Mouse (Mus musculus): ENCODE data around the gene Atg7. TPM values are rescaled to one million over a fixed set of nuclear protein-coding genes. Genes with fewer than 3 reads are reported as not detected.

The Atg7 gene
- total RNA-seq, 2 experiments from 2014 or later: 26.0 to 26.4 TPM

DNA sequence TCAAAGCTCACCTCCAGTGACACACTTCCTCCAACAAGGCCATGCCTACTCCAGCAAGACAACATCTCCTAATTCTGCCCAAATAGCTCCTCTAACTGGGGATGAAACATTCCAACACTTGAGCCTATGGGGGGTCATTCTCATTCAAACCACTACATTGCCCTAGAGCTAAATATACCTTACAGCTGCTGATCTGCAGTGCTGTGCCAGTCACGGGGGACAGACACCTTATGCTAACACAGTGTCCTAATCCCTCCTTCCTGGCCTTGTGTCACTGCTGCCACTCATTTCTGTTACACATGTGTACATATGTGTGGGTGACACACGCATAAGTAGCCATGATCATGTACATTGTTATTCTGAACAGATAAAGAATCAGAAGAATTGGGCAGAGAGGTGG lies 127.4 kb downstream of the Atg7 start:
- intact Hi-C loops (cut with DNase I): loop anchor here (10.0 kb wide), 1 partner anchor 364 kb away; the partner anchor contains the start of gene Syn2
- DNase-seq (ENCODE audit: low spot score in 2 of 2): no peak

DNA sequence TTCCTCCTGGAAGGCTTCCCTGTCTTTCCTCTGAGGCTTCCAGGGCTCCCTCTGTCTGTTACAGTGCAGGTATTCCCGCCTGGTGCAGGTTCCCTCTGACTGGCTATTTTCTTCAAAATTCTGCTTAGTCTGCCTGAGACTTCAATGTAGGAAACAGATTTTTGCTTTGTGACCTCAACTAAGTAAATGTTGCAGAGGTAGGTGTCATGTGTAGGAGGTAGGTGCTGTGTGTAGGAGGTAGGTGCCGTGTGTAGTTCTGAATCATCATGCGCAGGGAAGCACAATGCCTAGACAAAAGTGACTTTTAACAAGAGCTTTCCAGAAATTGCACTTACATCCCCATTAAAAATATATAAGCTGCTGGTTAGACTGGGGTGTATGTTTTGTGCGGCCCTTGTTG lies 128.6 kb downstream of the Atg7 start:
- peak in 1 of 2 experiments; percentile 68 for DNase-seq (ENCODE audit: low spot score in 2 of 2)
- intact Hi-C loops (cut with DNase I): loop anchor here (10.0 kb wide), 1 partner anchor 363 kb away; the partner anchor contains the start of gene Syn2

DNA sequence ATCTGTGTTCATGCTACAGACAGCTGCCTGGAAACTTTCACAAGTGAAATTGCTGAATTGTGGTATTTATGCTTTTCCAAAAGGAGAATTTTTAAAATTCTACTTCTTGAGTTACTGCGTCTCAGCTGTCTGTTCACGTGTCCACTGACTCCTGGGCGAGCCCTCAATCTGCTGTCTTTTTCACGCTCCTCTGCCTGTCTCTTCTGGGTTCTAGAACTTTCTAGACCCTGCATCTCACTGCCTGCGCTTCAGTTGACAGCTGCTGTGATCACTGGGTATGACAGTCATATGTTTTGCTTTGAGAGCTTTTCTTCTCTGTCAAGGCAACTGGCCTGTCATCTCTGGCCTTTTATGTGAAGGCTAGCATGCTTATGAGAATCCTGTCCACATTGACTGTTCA lies 132.3 kb downstream of the Atg7 start:
- DNase-seq (ENCODE audit: low spot score in 2 of 2): no peak
- intact Hi-C loops (cut with DNase I): loop anchor here (10.0 kb wide), 1 partner anchor 360 kb away; the partner anchor contains the start of gene Syn2

DNA sequence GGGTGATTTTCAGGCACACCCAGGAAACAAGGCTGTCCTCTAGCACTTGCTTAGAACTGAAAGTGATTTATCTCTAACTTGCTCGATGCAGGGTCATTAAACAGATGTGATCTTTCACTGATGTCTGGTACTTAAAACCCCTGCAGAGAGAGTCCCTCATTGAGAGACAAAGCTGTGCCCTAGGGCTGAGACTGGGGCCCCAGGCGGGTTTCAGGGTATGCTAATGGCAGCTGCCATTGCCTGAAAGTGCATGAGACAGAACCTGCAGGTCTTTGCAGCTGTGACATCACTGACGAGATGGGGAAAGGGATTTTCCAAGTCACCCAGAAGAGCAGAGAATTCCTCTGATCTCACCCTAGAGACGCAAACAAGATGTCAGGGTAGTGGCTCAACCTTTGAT lies 135.0 kb downstream of the Atg7 start:
- no peak for DNase-seq (ENCODE audit: low spot score in 2 of 2)
- intact Hi-C loops (cut with DNase I): loop anchor here (2.0 to 10.0 kb wide), 2 partner anchors 59 to 357 kb away; partner anchors contain the start of gene Syn2

DNA sequence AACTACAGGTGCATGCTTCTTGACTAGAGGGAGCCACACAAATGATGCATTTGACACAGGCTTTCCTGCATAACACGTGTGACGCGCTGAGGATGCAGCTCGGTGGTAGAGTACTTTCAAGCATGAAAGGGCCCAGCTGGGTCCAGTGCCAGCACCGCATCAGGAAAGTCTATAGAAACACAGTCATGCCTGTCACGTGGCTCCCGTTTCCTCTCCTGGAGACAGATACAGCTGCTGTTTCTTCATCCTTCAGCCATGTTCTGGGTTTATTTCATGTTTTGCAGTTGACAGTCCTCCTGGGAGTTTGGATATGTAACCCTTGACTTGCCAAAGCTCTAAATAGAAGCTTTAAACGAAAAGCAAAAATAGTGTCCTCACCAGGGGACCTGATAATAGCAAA lies 135.8 kb downstream of the Atg7 start:
- intact Hi-C loops (cut with DNase I): loop anchor here (10.0 kb wide), 1 partner anchor 356 kb away; the partner anchor contains the start of gene Syn2
- DNase-seq (ENCODE audit: low spot score in 2 of 2): no peak

DNA sequence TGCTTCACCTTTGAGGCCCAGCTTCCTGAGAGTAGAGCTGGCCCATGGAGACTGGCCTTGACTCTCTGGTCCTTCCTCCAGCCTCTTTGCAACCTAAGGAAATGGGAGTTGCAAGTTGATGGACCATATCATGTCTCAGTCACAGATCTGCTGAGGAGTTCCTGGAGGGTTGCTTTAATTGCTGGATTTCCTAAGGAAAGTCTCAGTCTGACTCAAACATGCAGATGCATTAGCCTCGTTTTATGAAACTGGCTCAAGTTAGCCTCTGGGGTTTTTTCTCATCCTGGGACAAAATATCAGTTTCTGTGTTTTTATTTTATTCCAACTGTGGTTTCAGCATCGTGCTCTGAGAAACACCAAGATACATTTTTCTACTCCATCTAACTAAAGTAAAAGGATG lies 137.7 kb downstream of the Atg7 start:
- DNase-seq (ENCODE audit: low spot score in 2 of 2): no peak
- intact Hi-C loops (cut with DNase I): no loop called here

DNA sequence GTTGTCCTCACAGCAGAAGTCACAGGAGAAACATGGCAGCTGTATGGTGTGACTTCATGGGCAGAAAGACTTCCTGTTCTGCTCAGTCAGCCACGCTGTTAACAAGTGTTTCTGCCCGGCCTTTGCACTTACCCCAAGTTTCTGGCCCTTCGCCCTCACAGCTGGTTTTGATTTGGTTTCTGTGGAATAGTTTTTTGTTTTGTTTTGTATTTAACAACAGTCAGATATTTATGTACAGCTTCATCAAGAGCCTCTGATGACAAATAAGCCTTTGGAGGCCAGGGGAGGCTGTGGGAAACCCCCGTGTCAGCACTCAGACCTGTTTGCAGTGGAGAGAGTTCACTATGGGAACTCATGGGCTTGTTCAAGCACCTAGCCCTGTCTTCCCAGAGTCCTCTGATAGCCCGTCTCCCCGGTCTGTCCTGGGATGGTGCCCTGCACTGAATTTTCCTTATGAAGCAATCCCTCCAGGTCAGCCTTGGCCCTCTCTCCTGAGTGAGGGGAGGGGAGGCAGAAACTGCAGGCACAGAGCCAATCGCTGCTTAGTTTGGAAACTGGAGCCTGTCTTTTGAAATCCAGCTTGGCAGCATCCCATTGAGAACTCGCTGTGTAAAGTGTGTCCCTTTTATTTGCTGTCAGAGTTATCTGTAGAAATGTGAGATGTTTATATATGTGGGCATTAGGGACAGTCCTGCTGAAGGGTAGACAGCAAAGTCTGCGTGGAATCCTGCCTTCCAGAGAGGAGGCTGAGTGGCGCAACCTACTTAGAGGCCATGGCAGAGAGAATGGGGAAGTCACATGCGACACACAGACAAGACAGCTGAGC lies 138.7 kb downstream of the Atg7 start:
- DNase-seq (ENCODE audit: low spot score in 2 of 2): peak; percentile 24 to 30
- intact Hi-C loops (cut with DNase I): no loop called here

DNA sequence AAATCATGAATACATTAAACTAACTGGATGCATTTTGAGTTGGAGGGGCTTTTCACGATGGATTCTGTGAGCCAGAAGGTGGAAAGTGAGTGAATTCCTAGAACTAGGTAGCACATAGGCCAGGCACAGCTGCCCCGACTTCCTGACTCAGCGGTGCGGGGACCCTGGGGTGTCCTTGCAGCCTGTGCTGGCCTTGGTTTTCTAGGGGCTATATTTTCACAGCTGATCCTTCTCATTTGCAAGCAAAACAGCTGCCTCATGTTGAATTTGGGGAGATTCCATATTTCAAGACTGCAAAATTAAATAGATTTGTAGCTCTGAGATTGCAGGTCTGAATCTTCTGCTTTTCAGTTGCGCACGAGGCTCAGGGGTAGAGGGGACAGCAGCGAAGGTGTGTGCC lies 139.6 kb downstream of the Atg7 start:
- DNase-seq (ENCODE audit: low spot score in 2 of 2): no peak
- intact Hi-C loops (cut with DNase I): no loop called here

DNA sequence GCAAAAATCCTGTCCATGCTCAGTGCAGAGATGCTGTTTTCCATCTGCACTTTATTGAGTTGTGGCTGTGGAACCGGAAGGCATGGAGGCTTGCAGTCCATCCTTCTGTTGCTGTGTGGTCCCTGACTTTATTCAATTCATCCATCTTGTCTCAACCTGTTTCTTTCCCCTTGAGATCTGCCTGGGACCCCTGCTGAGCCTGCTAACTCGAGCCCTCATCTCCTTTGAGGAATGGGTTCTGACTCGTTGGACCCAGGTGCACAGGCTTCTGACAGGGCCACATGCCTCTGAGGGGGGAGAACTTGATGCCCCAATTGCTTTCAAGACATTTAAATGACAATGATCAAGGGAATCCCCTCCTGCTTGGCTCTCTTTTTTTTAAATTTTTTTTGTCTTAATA lies 143.6 kb downstream of the Atg7 start:
- DNase-seq (ENCODE audit: low spot score in 2 of 2): no peak
- intact Hi-C loops (cut with DNase I): no loop called here

DNA sequence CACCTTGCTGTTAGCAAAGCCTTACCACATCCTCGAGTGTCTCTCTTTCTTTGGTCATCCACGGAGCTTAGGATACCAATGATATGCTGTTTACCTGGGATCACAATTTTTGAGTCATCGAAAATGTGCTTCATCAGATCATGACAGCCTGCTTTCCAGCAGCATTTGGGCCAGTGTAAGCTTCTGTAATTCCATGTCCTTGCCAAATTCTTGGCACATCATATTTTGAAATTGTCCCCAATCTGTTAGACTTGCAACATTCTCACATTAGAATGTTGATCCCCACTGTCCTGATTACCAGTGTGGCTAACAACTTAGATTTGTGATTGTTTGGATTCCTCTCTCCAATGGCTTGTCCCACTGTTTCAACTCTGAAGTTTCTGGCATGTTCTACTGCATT lies 144.7 kb downstream of the Atg7 start:
- no peak for DNase-seq (ENCODE audit: low spot score in 2 of 2)
- intact Hi-C loops (cut with DNase I): no loop called here

DNA sequence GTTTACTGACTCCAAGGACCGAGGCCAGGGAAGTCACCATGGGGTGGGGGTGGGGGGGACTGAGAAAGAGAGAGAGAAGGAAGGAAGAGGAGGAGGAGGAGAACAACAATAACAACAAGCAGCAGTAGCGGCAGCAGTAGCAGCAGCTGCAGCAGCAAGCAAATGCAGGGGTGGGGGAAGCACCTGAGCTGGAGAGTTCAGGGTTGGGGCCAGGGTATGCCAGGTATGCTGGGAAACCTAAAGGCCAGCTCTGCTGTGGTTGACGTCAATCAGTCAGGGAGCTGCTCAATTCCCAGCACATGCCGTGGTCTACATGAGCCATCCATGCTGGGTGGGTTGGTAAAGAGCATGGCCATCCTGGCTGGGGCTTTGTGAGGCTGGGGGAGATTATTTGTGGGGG lies 145.8 kb downstream of the Atg7 start:
- DNase-seq (ENCODE audit: low spot score in 2 of 2): no peak
- intact Hi-C loops (cut with DNase I): no loop called here

DNA sequence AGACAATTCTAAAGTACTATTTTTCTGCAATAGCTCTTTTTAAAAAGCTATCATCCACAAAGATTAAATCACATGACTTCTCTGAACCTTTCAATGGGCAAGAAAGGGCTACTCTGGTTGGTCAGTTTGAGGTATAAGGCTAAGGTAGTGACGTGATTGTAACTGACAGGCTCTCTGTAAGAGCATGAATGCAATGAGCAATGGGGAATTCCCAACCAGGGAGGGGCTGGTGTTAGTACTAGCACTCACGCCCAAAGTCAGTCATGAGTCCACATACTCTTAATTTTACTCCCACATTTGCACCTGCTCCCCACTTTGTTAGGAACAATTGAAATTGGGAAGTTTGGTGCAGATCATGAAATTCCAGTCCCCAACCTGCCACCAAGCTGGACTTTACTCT lies 147.2 kb downstream of the Atg7 start:
- no peak for DNase-seq (ENCODE audit: low spot score in 2 of 2)

DNA sequence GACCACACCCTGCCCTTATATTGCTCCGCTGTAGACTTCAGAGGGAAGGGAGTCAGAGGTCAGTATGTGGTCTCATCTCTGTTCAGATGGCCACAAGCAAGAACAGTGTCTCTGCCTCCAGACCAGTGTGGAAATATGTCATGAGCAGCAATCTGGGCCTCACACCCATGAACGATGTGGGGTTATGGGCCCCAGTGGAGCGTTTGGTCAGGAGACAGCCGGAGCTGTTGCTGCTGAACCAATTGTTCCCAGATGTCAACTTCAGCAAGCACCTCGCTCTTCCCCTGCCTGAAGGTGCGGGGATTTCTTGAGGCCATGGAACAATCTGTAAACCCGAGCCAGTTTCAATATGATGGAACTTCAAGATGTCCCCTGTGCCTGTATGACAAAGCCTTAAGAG lies 148.0 kb downstream of the Atg7 start:
- intact Hi-C loops (cut with DNase I): no loop called here
- no peak for DNase-seq (ENCODE audit: low spot score in 2 of 2)

More for the DNA sequence above, 147.2 kb downstream of the Atg7 start:
- intact Hi-C loops (cut with DNase I): no loop called here

DNA sequence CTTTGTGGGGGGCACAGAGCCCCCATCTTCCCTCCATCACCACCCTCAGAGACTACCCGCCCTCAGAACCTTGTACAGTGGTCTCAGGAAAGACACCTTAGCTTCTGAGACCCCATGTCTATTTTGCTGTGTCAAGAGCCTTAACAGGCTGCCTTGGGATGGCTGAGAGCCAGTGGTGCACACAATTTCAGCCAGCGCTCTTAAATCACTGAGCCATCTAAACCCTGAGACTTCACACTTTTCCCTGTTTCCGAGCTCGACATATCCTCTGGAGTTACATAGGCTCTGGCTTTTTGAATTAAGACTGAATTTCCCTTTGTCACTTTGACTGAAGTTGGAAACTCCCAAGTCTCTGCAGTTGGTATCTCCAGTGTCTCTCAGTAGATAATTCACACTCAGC lies 148.9 kb downstream of the Atg7 start:
- DNase-seq (ENCODE audit: low spot score in 2 of 2): no peak
- intact Hi-C loops (cut with DNase I): no loop called here

DNA sequence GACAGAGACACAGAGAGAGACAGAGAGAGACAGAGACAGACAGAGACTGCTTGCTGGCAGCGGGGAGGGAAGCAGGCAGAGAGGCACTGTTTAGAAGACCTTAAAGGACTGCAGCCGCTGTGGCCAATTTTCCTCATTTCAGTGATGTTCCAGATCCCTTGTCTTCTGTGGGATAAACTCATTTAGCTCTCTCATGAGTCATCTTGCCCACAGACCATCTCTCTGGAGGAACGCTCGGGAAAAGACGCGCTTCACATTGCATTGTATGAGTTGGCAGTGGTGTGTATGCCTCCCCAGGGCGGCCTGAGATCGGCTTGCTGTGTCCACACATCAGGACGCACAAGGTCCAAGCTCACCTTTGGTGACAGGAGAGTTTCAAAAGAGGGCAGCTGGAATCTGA lies 151.8 kb downstream of the Atg7 start:
- intact Hi-C loops (cut with DNase I): no loop called here

DNA sequence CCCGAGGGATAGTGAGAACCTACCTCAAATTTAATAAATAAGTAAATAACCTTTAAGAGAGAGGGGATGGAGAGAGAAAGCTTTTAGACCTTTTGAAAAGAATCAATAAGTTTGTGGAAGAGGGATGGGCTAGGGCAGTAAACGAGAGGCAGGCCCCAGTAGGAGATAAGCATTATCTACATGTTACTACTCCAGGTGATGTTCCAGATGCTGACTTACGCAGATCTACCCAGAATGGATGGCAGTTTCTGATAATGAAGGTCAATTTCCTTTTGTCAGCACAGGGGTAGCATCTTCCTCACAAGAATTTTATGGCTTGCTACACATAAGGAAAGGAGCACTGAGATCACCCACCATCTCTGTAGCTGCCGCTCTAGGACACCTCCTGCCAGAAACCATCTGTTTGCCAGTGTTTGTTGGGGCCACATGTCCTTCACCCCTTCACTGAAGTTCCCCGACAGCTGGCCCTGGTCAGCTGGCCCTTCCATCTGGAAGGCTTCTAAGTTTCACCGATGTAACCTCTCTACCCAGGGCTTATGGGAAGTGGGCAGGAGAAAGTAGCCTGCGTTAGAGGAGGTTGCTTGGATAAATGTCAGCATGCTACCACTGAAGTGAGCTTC lies 152.9 kb downstream of the Atg7 start:
- DNase-seq (ENCODE audit: low spot score in 2 of 2): no peak
- intact Hi-C loops (cut with DNase I): no loop called here

More for the DNA sequence above, 151.8 kb downstream of the Atg7 start:
- DNase-seq (ENCODE audit: low spot score in 2 of 2): peak; percentile 18 to 73

DNA sequence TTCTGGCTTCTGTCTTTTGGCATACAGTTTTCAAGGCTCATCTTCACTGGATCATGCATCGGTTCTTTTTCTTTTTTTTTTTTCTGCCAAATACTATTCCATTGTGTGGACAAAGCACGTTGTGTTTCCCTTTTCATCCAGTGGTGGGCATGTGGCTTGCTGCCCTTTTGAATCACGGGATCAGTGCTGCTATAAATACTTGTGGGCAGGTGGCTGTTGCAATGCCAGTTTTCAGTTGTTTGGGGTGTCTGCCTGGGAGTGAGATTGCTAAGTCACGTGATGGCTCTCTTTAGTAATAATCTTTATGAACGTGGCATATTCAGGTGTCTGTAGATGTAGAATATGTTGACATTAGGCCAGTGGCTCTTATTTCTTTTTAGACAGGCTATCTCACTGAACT lies 155.0 kb downstream of the Atg7 start:
- intact Hi-C loops (cut with DNase I): no loop called here
- no peak for DNase-seq (ENCODE audit: low spot score in 2 of 2)

DNA sequence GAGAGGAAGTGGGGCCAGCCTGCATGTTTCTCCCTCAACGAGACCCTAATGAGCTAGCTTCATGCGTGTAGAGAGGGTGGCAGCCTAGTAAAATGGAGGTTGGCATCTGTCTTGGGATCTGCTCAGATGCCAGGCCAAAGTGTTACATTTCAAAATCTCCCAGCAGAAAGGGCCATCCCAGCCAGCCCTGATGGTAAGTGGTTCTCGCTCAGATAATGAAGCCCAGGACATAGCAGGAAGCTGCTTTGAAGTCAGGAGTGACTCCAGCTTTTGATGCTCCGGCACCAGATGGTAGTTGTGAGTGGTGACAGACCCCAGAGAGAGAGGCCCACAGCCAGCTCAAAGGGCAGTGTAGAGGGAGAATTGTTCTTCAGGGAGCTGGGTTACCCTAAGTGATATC lies 155.8 kb downstream of the Atg7 start:
- intact Hi-C loops (cut with DNase I): no loop called here
- DNase-seq (ENCODE audit: low spot score in 2 of 2): no peak

DNA sequence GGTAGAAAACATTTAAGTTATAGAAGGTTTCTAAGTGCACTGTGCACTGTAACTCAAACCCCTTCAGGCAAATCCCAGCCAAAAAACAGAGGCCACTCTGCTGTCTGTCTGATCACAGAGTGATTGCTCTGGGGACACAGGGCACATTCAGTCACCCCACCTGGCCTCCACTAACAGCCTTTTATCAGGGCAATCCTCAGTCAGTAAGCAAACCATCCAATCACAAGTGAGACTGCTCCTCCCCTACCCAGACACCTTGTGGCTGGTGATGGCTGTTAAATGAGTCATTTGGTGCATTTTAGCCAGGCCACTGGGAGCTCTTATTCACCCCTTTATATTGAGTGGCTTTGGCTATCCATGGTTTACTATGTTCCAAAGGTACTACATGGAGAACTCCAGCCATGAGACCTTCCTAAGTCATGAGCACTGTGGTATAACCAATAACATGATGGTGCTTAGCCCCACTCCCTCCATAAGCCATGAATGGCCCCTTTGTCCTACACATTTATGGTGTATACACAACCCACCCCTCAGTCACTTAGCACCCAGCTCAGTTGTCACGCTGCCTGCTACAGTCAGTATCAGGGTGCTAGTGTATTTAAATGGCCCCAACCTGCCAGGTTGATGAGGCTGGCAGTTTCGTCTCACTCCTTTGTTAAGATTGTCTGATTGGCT lies 157.5 kb downstream of the Atg7 start:
- no peak for DNase-seq (ENCODE audit: low spot score in 2 of 2)
- intact Hi-C loops (cut with DNase I): no loop called here

DNA sequence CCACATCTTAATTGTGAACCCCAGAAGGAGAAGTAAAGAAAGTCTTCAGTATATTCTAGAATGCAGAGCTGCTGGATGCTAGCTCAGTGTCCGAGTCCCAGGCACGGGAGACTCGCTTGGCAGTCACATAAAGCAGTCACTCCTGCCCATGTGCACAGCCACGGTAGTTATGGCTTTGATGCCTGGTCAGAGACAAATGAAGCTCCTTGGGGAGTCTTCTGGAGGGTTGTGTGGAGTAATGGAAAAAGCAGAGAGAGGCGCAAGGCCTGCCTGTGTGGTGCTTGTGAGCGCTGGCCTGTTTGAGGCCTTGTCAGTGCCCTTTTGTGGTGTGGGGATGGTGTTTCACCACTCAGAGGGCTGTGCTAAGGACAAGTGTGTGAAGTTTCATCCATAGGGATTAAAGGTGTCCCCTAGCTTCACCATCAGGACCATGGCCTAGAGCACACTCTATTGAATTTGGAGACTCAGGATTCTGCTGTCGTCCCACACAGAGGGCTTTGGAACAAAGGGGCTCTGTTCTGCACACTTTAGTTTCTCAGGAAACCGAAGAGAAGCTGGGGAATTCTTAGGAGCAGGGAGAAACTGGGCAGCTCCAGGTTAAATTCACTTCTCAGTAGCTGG lies 161.1 kb downstream of the Atg7 start:
- intact Hi-C loops (cut with DNase I): no loop called here
- no peak for DNase-seq (ENCODE audit: low spot score in 2 of 2)
